Mouse (Mus musculus) 3T3-L1 (cell line): ENCODE results near the gene Ptprm.

Experiments used
- DNase-seq: peaks from one replicate; pipeline ENCODE4 v3.0.0-alpha.2; 2015; ENCODE audit warnings: low read depth, low spot score

Gene Ptprm

DNA sequence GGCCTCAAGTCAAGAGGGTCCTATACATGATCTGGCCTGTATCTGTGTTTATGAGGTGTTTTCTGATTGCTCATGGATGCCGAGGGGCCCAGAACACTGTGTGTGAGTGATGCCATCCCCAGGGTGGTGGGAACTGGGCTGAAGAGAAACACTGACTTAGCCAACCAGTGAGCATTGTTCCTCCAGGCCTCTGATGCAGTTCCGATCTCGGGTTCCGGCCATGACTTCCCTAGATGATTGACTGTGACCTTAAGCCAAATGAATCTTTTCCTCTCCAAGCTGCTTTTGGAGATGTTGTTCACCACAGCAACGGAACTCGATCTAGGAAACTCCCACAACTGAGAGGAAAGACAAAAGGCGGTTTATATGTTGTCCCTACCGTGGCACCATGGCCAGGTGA, 9.1 kb downstream of the Ptprm start:
- DNase-seq, result no peak

DNA sequence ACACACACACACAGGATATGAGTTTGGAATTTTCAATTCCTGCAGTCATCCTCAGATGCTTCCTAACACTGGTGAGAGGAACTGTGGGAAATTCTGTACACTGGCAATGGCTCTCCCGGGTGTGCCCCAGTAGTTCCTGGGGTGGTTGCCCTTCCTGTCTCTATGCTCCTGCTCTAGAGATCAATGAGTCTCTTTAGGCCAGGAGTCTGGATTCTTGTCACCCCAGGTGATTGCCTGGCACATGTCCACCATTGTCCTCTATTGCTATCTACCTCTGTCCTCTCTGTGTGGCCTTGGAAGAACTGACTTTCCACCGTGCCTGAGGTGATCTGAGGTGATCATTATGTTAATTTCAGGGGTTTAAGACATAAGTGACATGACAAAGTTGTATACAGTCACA, 10.8 kb downstream of the Ptprm start:
- DNase-seq, result no peak

DNA sequence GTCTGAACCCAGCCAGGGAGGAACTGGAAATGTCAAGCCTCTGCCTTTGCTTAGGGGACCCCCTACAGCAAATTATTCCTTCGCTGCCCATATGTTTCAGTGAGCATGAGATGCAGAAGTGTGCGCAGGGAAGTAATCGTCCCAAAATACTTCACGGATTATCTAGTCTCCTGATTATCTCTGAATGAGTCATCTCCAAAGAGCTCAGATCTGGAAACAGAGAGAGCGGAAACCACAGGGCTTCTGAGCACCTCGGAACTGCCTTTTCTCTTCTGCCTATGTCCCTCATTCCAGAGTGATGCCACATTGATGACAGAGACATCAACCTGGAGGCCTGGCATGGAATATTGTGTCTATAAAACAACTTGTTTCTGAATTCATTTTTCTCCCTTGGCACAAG, 11.3 kb downstream of the Ptprm start:
- DNase-seq, result no peak

DNA sequence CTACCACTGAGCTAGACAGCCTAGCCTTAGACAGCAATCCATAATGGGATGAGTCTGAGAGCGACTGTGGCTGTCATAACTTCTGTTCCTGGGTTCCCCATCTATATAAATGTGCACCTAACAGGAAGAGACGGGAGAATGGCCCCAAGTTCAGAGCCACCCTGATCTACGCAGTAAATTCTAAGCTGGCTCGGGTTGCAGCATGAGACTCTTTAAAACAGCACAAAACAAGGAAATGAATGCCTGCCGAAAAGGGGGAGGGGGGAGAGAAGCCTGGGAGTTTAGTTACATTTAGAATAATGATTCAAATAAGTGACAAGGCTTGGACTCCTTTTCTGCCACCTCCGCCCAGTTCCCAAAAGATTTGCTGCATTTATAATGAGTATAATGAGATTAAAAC, 13.9 kb downstream of the Ptprm start:
- DNase-seq, result no peak

DNA sequence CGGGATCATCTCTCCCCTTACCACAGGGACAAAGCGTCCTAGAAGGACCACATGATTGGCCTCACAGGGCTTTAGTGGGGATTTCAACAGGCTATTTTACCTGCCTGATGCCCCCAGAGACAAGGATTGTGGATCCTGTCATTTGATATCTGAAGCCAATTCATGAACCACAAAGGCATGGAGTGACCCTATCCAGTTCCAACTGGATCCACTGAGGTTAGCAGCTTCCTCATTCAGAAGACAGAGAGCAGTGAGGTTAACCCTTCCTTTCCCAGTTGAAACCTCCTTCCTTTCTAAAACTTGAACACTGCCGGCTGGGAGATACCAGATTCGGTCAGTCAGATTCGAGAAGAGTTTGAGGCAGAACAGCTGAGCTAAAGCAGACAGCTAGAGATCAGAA, 14.7 kb downstream of the Ptprm start:
- DNase-seq, result no peak

DNA sequence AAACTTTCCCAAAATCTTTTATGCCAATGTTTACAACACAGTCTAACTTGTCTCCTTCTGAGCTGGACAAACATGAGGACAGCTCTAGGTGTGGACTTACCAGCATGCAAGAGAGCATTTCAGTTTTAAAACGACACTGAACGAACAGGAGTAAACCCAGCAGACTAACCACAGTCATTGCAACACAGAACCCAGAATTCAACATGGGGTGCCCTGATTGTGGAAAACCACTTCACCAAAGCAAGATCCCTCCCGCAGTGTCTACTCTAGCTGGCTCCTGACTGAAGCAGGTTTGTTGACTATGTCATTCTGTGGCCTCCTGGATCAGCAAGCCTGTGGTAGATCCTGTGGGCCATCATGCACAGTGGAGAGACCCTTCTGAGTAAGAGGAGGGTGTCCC, 19.9 kb downstream of the Ptprm start:
- DNase-seq, result no peak

DNA sequence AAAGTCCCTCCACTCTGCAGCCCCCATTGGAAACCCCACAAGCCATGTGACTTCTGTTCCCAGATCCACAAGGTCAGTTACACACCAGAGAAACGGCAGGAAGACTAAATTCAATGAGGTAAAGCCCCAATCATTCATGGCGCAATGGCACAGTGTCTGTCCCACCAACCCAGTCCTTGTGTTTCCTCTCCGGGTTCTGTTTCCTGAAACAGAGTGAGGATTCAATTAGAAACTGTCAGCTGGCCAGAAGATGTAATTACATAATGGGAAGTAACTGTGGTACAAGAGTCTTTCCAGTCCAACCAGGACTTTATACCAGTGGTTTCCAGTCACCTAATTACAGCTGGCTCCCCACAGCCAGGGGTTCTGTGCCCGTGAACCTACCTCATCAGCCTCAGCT, 24.8 kb downstream of the Ptprm start:
- DNase-seq, result no peak

DNA sequence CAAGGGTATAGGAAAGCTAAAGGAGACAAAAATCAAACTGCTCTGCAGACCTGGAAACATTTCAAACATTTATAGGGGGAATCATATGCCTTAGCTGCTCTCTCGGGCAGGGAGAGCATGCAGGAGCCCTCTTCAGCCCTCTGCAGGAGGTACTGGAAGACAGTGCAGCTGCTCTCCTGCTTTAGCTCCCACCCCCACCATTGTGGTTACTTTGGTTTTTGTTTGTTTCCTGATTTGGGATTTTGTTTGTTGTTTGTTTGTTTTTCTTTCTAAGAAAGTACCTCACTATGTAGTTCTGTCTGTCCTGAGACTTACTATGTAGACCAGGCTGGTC, 29.8 kb downstream of the Ptprm start:
- DNase-seq, result no peak

DNA sequence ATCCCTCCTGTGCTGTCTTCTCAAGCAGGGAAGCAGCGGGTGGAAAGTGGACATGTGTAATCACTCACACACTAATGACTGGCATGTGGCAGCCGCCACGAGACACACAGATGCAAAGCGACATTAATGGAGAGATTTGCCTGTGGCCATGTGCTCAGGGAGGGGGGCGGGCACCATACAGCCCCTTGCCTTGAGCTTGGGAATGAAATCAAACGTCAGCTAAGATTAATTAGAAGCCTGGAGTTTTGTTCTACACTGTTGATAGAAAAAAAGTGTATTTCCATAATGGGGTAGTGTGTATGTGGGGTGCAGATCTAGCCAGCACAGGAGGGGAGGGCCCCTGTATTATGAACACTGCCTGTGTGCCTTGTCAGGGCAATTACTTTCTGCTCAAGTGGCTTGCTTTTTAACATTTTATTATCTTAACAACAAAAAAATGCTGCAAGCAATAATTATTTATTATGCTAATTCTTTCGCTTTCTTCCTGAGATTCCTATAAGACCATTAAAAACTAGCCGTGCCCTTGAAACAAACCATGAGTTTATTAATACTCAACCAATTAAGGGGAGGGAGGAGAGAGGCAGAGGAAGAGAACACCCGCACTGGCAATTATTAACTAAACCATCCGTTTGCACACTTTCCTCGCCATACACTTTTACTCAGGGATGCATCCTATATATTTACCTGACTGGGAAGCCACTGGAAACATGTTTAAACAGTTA, 30.3 kb downstream of the Ptprm start:
- DNase-seq, result no peak

DNA sequence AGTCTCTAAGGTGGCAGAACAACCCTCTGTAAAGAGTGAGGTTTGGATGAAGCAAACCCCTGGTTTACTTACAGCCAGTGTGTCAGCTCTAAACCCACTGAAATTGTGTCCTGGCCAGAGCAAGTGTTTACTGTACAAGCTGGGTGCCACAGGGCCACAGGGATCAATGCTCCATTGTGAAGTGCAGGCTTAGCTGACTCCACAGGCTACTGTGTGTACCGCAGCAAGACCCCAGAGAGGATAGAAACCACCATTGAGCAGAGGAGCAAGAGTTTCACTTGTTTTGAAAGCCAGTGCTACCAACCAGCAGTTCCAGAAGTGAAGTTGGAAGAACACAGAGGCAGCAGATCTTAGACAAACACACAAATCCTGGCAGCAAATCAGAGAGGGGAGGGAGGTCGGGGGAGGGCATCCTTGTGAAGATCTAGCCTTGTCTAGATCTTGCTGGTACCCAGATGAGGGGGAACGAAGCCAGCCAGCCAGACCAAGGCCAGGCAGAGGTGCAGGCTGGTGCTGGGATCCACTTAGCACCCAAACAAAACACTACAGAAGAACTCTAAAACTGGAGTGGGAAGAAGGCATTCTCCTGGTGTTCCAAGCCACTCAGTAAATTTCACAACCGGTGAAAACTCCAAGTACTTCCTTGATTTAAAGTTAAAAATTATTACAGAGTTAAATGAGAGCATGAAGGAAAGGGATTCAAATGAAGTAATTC, 39.6 kb downstream of the Ptprm start:
- DNase-seq, result no peak

DNA sequence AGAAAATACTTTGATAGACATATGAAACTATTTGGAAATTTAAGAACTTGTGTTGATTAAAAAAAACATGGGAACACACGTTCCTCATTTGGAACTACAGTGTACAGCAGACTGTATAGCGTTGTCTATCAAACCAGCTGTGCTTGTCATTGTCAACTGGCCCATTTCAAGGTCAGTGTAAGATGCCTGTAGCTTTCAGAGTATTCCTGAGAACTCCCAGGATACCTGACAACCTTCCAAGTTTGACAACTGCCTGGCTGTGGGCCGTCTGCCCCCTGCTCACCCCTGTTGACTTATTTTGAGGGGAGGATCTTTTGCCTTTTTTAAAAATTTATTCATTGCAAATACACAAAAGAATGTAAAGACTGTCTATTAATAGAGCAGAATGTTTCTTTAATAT, 45.8 kb downstream of the Ptprm start:
- no peak for DNase-seq

DNA sequence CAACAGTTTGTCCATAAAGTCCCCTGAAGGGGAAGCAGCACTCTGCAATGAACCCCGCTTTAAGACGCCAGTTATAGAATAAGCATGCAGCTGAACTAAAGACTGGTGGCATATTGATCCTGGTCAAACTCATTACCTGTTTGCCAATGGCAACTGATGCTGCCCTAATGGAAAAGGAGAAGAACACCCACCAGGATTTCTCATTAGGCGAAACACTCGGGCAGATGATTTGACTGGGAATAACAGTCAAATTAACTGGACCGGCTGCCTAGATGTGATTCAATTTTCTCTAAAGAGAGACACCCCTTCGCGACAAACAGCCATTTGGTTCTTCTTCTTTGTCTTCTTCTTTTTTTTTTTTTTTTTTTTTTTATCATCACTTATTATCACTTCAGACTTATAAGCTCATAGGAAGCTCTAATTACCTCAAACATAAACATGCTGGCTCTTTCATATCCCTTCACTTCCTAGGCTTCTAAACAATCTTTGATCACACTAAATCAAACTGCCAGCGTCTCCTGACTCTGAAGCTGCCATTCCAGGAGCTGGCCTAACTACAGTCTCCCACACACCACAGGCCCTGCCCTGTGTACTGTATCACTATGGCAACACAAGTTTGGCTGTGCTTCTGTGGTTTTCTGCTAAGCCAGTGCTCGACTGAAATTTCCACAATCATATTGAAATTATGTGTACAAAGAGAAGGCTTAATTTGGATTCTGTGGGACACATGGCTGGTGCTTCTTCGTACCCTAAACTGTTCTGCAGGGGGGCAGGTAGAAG, 48.0 kb downstream of the Ptprm start:
- no peak for DNase-seq

DNA sequence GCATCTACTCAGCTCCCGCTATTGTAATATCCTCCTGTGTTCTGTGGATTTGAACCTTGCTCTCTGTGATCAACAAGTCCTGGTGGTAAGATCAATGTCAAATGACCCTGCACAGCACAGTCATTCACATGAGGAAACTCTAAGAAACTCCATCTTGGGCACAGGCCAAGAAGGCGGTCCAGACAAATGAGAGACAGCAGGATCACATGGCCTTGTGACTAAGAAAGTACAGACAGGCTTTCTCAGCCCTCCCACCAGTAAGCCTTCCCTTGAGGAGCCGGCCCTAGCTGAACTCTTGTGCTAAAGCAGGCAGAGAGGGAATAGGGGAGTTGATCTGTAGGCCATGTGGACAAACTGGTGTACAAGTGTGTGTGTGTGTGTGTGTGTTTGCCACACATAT, 49.4 kb downstream of the Ptprm start:
- DNase-seq, result peak; percentile 52

DNA sequence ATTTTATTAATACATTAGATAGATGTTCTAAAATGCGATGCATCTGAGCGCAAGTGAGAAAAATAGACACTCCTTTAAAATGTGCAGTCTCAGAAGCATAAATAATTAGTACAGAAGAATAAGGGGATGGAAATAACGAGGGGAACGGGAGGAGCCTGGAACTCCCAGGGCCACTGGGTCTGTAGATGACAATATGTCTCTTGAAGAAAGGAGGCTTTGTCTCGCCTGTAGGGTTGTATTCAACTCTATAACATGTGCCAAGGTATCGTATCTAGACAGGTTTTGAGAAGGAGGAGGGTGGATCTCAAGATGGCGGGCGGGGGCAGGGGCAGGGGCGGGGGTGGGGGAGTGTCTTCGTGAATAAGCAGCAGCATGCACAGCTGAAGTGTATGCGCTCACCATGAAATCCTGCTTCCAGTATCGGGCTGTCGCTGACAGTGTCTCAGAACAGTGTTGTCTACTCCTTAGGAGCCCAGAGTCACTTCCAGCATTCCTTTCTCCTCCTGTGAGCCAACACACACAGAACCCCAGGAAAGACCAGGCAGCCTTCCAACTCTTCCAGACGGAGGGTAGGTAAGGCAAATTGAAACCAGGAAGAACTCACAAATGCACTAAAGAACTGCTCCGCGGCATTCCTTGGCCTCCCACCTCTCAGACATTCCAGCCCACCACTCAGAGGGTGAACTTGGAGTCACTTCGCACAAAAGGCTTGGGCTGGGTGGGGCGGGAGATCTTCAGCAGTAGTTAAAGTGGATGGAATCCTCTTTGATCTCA, 50.7 kb downstream of the Ptprm start:
- DNase-seq, result no peak

DNA sequence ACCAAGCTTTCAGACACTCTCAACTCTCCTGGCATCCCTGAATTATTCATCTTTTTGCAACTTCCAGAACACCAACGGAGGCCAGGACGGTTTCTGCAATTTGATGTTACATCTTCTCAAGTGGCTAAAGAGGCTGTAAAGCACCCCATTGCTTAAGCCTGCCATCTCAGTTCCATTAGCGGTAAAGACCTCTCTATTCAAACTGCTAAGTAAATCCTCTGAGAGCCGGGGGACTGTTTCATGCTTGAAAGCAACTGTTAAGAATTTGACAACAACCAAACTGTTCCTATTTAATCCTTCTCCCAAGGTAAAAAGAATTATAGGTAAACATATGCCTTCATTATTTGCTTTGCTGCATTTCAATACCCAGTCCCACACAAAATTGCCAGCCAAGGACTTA, 51.7 kb downstream of the Ptprm start:
- DNase-seq, result no peak

DNA sequence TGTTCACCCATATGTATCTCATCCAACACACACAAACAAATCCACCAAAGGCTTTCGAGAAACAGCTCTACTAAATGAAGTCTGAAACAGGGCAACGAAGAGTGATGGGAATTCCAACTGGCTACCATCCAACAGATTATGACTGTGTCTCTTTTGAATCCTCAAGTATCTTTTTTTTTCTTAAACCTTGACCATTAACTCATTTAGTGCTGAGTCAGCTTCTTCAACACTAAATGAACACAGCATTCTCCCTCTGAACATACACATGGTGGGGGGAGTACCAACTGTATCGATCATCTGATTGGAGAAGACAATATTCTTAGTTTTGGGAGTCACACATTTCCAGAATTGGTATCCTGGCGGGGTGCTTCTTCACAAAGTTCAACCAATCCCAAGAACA, 52.2 kb downstream of the Ptprm start:
- DNase-seq, result no peak

DNA sequence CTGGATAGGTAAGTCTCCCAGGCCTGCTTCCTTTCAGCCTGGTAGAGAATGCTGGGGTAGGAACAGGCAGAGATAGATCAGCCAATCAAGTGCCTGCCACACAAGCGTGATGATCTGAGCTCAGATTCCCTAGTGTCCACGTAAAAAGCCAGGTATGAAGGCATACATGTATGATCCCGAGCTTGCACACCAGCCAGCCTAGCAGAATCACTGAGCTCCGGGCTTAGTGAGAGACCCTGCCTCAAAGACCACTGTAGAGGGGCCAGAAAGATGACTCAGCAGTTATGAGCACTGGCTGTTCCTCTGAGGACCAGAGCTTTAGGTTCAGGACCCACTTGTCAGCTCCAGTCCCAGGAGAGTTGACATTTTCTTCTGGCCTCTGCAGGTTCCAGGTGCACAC, 52.9 kb downstream of the Ptprm start:
- DNase-seq, result no peak

DNA sequence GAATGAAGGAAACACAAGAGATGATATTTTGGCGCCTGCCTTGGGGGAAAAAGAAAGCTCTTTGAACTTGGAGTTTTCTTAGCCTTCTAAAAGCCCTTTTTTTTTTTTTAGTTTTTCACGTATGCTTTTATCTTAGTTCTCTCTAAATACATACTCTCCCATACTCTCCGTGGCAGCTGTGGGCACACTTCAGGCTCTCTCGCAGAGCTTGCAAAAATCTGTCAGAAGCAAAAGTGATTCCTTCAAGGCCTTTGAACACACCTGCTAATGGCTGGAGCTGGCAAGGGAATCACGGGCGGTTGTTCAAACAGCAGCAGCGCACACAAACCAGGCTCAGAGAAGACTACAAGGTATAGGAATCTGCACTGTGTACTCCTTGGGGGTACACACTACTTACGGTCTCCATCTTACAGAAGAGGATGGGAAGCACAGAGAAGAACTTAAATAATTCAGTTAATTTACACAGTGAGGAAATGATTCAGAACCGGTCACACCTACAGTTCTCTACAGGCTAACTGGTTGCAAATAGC, 55.9 kb downstream of the Ptprm start:
- DNase-seq, result no peak

DNA sequence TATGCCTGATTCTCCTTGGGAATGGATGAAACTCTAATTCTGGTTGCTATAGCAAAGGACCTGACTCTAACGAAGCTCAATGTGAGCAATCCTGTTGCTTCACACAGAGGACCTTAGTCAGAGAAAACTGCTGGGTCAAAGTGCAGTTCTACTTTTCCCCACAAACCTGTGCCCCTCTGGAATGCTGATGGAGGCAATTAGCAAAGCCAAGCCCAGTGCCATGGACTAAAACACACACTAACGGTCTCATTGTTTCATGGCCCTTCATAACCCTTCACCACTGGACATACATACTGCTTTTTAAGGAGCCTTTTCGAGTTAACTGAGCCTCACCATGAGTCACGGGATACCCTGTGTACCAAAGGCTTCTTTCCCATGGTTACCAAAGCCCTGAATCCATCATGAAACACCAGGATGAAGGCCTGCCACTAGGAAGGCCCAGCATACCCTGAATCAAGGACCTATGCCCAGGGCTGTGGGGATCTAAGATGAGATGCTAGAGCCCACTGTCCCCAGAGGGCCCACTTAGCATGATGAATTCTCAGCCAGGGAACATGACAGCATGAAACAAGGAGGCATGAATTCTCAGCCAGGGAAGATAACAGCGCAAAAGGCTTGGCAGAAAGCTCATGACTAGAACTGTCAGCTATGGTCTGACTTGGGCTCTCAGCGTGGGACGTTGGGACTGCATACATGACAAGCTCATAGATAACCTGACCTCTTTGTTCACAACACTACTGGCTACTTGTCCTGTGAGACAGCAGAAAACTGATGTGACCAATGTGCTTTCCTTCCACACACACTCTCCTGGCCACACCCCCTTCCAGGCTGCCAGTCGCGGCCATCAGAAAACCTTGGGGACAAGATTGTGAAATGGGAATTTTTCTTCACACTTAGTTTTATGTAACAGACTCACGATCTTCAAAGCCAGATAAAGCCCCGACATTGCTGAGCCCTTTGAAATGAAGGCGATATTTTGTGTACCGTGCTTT, 57.4 kb downstream of the Ptprm start:
- DNase-seq, result no peak

DNA sequence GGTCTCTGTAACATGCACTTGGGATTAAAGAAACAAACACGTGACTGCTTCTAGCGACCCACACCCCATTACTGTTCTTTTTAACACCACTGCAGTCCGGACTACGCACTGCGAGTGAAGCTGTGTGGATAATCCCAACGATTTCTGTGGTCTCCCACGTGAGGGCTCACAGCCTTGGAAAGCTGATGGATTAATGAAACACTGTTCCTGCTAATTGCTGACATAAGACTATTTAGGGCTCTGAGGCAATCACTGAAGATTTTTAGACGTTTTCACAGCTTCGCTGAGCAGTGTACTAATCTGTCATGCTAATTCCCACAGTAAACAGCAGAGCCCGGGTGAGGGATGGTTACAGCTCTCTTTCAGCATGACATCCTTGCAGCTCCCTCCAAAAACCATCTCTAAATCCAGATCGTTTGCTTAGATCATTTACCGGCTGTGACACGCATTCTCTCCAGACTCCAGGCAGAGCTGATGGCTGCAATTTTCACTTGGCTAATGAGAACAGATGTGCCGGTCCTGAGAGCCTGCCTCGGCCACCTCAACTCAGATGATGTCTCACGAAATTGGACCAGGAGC, 63.5 kb downstream of the Ptprm start:
- DNase-seq, result no peak
